Mouse (Mus musculus) myocyte (in vitro differentiated cells): Measurements from ENCODE around the gene Slc12a6. TPM values are rescaled to one million over a fixed set of nuclear protein-coding genes. Genes with fewer than 3 reads are reported as not detected.

Source experiments
- H3K27me3 ChIP-seq: one replicate; pipeline ENCODE4 v1.6.1; 2011; ENCODE audit not compliant: control insufficient read depth, insufficient read depth, insufficient read length
- H3K36me3 ChIP-seq: one replicate; pipeline ENCODE4 v1.6.1; 2011; ENCODE audit not compliant: control insufficient read depth, insufficient read depth
- H3K4me2 ChIP-seq: one replicate; pipeline ENCODE4 v1.6.1; 2011; ENCODE audit warnings: low read depth, control low read depth
- H3K4me3 ChIP-seq: one replicate; pipeline ENCODE4 v1.5.1; 2011; ENCODE audit warnings: mild to moderate bottlenecking, control low read depth, moderate library complexity
- H3K79me2 ChIP-seq: one replicate; pipeline ENCODE4 v1.6.1; 2011; ENCODE audit not compliant: control insufficient read depth, insufficient read depth
- H3ac ChIP-seq: one replicate; pipeline ENCODE4 v1.6.1; 2011; ENCODE audit not compliant: control insufficient read depth, insufficient read length
- CEBPB ChIP-seq: IDR thresholded peaks from 2 replicates; pipeline ENCODE4 v1.6.1; 2011; ENCODE audit warnings: mild to moderate bottlenecking, moderate library complexity; ENCODE audit not compliant: poor library complexity, insufficient read depth, severe bottlenecking
- E2F4 ChIP-seq: IDR thresholded peaks from one replicate; pipeline ENCODE4 v1.6.1; 2011; ENCODE audit warnings: mild to moderate bottlenecking, control low read depth, moderate library complexity; ENCODE audit not compliant: insufficient read depth
- MAX ChIP-seq: IDR thresholded peaks from one replicate; pipeline ENCODE4 v1.6.1; 2011; ENCODE audit warnings: low read depth, mild to moderate bottlenecking, control low read depth
- MYOD1 ChIP-seq, 3 experiments: IDR thresholded peaks; one replicate each; pipeline ENCODE4 v1.6.1; 2011; ENCODE audit warnings: control low read depth in 2 of 3, low read depth in 2 of 3, mild to moderate bottlenecking in 2 of 3, moderate library complexity in 1 of 3; ENCODE audit not compliant: insufficient read length in 2 of 3, control insufficient read depth in 1 of 3
- MYOG ChIP-seq, 3 experiments: IDR thresholded peaks; one replicate each; pipeline ENCODE4 v1.6.1; 2011; ENCODE audit warnings: control low read depth in 2 of 3, low read depth in 2 of 3, mild to moderate bottlenecking in 2 of 3; ENCODE audit not compliant: insufficient read length in 2 of 3, control insufficient read depth in 1 of 3, insufficient read depth in 1 of 3
- POLR2A ChIP-seq: IDR thresholded peaks from one replicate; pipeline ENCODE4 v1.6.1; 2011; ENCODE audit warnings: low read depth, mild to moderate bottlenecking, control low read depth, moderate library complexity; ENCODE audit not compliant: insufficient read length
- POLR2AphosphoS2 ChIP-seq: IDR thresholded peaks from one replicate; pipeline ENCODE4 v1.6.1; 2011; ENCODE audit warnings: low read depth, control low read depth; ENCODE audit not compliant: insufficient read length
- REST ChIP-seq: IDR thresholded peaks from one replicate; pipeline ENCODE4 v1.6.1; 2011; ENCODE audit warnings: mild to moderate bottlenecking, control low read depth, moderate library complexity; ENCODE audit not compliant: insufficient read depth, insufficient read length
- SRF ChIP-seq: IDR thresholded peaks from one replicate; pipeline ENCODE4 v1.6.1; 2011; ENCODE audit warnings: low read depth; ENCODE audit not compliant: control insufficient read depth, insufficient read length
- TCF12 ChIP-seq: IDR thresholded peaks from one replicate; pipeline ENCODE4 v1.6.1; 2011; ENCODE audit warnings: mild to moderate bottlenecking, control low read depth; ENCODE audit not compliant: poor library complexity, insufficient read depth, severe bottlenecking
- TCF3 ChIP-seq: IDR thresholded peaks from one replicate; pipeline ENCODE4 v1.6.1; 2011; ENCODE audit warnings: low read depth, control low read depth; ENCODE audit not compliant: insufficient read length
- USF1 ChIP-seq: IDR thresholded peaks from one replicate; pipeline ENCODE4 v1.6.1; 2011; ENCODE audit warnings: low read depth, mild to moderate bottlenecking, control low read depth, moderate library complexity
- polyA plus RNA-seq: library from polyadenylated mRNA; unstranded; fragments of >200 nt; fragmentation: generic; extraction: Trizol; gene quantifications from one replicate; pipeline ENCODE4 v1.2.1, GENCODE M21; 2012; ENCODE audit warnings: missing spikeins

Slc12a6 gene
- polyA plus RNA-seq, 1 experiment, result 7.0 TPM

DNA sequence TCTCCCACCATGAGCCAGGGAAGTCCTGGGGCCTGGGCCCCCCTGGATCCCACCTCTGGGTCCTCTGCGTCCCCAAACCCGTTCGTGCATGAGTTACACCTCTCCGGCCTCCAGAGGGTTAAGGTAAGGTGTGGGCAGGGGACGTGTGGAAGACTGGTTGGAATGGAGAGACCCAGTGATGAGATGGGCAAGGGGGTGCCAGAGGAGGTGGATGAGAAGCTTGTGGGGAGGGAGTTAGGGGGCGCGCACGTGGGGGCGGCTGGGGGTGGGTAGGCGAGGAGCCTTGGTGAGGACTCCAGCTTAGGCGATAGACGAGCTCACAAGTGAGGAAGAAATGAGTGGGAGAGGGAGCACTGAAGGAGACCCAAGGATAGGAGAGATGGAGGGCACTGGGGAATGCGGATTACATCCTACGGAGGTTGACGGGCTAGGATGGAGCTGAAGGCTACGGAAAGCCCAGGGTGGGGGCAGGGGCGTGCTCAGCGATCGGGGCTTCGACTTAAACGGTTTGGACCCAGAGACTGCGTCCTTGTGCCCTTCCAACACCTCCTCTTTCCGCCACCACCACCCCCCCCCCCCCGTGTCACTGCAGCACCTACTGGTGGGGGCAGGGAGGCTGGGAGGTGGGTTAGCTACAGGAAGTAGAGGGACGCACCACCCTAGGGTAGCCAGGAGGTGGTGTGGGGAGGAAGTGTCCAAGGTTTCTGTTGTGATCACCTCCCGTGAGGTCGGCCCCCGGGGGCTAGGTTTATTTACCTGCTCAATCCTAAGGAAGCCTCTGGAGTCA, 25.5 kb upstream of the Slc12a6 start:
- Histone ChIP-seq H3ac (peak overlapping the region; percentile 53), H3K27me3 (no peaks in the 10 kb centered on the region), H3K4me2 (peak overlapping the region; percentile 83), H3K36me3 (no peaks in the 10 kb centered on the region), H3K4me3 (peak overlapping the region; percentile 72), H3K79me2 (peaks cover 5% of the 10 kb centered on the region)
- TF ChIP-seq POLR2A (no peak), USF1 (no peak), REST (no peak), POLR2AphosphoS2 (no peak), MYOD1 (IDR thresholded peaks at IDR 0.05; ENCODE audit: control insufficient read depth in 1 of 3, insufficient read length in 2 of 3, low read depth in 2 of 3) (no peak), E2F4 (no peak), TCF12 (no peak), CEBPB (no peak), MYOG (IDR thresholded peaks at IDR 0.05; ENCODE audit: control insufficient read depth in 1 of 3, insufficient read depth in 1 of 3, insufficient read length in 2 of 3, low read depth in 2 of 3) (no peak), SRF (no peak), TCF3 (no peak), MAX (no peak)

DNA sequence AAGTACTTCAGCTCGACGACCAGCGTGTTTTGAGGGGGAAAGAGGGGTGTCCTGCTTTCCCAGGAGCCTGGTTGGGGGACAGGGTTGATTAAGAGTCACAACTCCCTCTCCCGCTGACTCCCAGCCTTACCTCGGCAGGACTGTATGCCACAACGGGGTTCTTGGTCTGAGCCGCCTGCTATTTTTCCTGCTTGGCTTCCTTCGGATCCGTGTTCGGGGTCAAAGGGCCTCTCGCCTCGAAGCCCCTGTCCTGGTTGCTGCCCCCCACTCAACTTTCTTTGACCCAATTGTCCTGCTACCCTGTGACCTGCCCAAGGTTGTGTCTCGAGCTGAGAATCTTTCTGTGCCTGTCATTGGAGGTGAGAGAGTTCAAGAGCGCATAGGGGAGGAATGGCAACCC, 23.8 kb upstream of the Slc12a6 start:
- Histone ChIP-seq H3K27me3 (no peaks in the 10 kb centered on the region), H3K36me3 (no peaks in the 10 kb centered on the region), H3K4me3 (no peak overlapping the region), H3K4me2 (no peak overlapping the region), H3K79me2 (peaks cover 5% of the 10 kb centered on the region), H3ac (no peak overlapping the region)
- no peak for TF ChIP-seq TCF12
- no peak for TF ChIP-seq MYOG (IDR thresholded peaks at IDR 0.05; ENCODE audit: control insufficient read depth in 1 of 3, insufficient read depth in 1 of 3, insufficient read length in 2 of 3, low read depth in 2 of 3)
- no peak for TF ChIP-seq TCF3
- no peak for TF ChIP-seq CEBPB
- TF ChIP-seq REST, result no peak
- TF ChIP-seq POLR2A, result no peak
- TF ChIP-seq MAX, result no peak
- no peak for TF ChIP-seq USF1
- TF ChIP-seq E2F4, result no peak
- TF ChIP-seq POLR2AphosphoS2, result no peak
- TF ChIP-seq SRF, result no peak
- no peak for TF ChIP-seq MYOD1 (IDR thresholded peaks at IDR 0.05; ENCODE audit: control insufficient read depth in 1 of 3, insufficient read length in 2 of 3, low read depth in 2 of 3)

DNA sequence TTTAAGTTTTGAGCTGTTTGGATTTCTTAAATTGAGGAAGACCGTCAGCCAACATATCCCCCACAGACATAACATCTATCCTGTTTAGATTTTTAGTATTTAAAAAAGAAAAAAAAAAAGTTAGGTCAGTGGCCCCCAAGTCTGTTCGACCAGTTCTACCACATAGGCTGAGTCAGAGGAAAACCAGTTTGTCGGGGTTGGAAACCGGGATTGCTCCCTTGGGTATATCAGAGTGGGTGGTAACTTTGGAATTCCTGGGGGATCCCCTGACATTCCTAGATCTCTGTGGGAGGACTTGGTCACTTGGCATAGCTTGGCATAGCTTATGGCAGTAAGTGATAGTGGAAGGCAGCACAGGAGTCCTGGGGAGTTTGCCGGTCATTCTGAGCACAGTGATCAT, 20.3 kb upstream of the Slc12a6 start:
- Histone ChIP-seq H3K36me3 (peaks cover 6% of the 10 kb centered on the region), H3K79me2 (no peaks in the 10 kb centered on the region), H3ac (no peak overlapping the region), H3K4me3 (no peak overlapping the region), H3K27me3 (no peaks in the 10 kb centered on the region), H3K4me2 (no peak overlapping the region)
- TF ChIP-seq SRF (no peak), MYOG (IDR thresholded peaks at IDR 0.05; ENCODE audit: control insufficient read depth in 1 of 3, insufficient read depth in 1 of 3, insufficient read length in 2 of 3, low read depth in 2 of 3) (no peak), REST (no peak), TCF12 (no peak), MYOD1 (IDR thresholded peaks at IDR 0.05; ENCODE audit: control insufficient read depth in 1 of 3, insufficient read length in 2 of 3, low read depth in 2 of 3) (no peak), MAX (no peak), USF1 (no peak), POLR2A (no peak), CEBPB (no peak), TCF3 (no peak)

DNA sequence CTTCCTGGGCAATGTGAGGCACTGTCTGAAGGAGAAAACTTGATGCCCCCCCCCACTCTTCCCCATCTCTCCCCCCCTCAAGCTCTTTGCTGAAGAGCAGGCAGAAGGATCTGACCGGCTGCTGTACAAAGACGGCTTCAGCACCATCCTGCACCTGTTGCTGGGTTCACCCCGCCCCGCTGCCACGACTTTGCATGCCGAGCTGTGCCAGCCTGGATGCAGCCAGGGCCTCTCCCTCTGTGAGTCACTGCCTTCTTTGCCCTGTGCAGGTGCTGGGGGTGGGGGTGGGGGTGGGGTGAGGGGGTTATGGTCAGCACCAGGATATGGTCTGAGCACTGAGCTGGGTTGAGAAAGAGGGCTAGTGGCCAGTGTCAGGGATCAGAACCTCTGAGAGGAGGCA, 19.4 kb upstream of the Slc12a6 start:
- no peaks in the 10 kb centered on the region for H3K79me2 ChIP-seq
- no peak overlapping the region for H3K4me3 ChIP-seq
- no peak overlapping the region for H3K4me2 ChIP-seq
- no peaks in the 10 kb centered on the region for H3K27me3 ChIP-seq
- H3ac ChIP-seq, result no peak overlapping the region
- no peak for TF ChIP-seq E2F4
- no peak for TF ChIP-seq REST
- no peak for TF ChIP-seq MAX
- TF ChIP-seq CEBPB, result no peak
- TF ChIP-seq SRF, result no peak
- TF ChIP-seq TCF3, result peak; percentile 61
- TF ChIP-seq POLR2AphosphoS2, result no peak
- peak in 2 of 3 experiments; percentile 94 to 96 for TF ChIP-seq MYOD1 (IDR thresholded peaks at IDR 0.05; ENCODE audit: control insufficient read depth in 1 of 3, insufficient read length in 2 of 3, low read depth in 2 of 3)
- TF ChIP-seq TCF12, result no peak
- no peak for TF ChIP-seq USF1
- TF ChIP-seq MYOG (IDR thresholded peaks at IDR 0.05; ENCODE audit: control insufficient read depth in 1 of 3, insufficient read depth in 1 of 3, insufficient read length in 2 of 3, low read depth in 2 of 3), result peak; percentile 13 to 95 (median 95)
- no peak for TF ChIP-seq POLR2A
- H3K36me3 ChIP-seq, result peaks cover 6% of the 10 kb centered on the region

DNA sequence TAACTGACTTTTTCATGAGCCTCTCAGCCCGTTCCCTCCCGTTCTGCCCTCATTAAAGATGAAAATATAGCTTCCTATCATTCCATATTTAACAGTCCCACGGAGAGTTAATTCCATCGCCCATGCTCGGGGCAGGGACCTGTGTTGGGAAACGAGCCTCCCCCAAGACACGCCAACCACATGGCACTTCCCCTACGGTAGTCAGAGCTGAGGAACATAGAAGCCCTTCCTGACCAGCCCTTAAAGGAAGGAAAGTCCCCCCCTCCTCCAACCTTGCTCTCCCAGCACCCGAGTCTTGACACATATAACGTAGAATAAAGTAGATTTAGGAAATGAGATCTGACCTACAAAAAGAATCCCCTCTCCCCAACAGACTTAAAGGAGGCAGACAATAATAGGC, 18.3 kb upstream of the Slc12a6 start:
- no peak for TF ChIP-seq SRF
- TF ChIP-seq REST, result no peak
- TF ChIP-seq TCF3, result no peak
- no peak for TF ChIP-seq POLR2A
- no peak for TF ChIP-seq MAX
- no peak for TF ChIP-seq CEBPB
- TF ChIP-seq TCF12, result no peak
- TF ChIP-seq MYOD1 (IDR thresholded peaks at IDR 0.05; ENCODE audit: control insufficient read depth in 1 of 3, insufficient read length in 2 of 3, low read depth in 2 of 3), result no peak
- TF ChIP-seq MYOG (IDR thresholded peaks at IDR 0.05; ENCODE audit: control insufficient read depth in 1 of 3, insufficient read depth in 1 of 3, insufficient read length in 2 of 3, low read depth in 2 of 3), result no peak
- TF ChIP-seq E2F4, result no peak
- no peak for TF ChIP-seq USF1
- no peak for TF ChIP-seq POLR2AphosphoS2
- Histone ChIP-seq H3K27me3 (no peaks in the 10 kb centered on the region), H3K79me2 (no peaks in the 10 kb centered on the region), H3K36me3 (peaks cover 6% of the 10 kb centered on the region), H3K4me3 (no peak overlapping the region), H3ac (no peak overlapping the region), H3K4me2 (no peak overlapping the region)
